Mouse (Mus musculus): ENCODE data around the gene Rhobtb1.

DNA sequence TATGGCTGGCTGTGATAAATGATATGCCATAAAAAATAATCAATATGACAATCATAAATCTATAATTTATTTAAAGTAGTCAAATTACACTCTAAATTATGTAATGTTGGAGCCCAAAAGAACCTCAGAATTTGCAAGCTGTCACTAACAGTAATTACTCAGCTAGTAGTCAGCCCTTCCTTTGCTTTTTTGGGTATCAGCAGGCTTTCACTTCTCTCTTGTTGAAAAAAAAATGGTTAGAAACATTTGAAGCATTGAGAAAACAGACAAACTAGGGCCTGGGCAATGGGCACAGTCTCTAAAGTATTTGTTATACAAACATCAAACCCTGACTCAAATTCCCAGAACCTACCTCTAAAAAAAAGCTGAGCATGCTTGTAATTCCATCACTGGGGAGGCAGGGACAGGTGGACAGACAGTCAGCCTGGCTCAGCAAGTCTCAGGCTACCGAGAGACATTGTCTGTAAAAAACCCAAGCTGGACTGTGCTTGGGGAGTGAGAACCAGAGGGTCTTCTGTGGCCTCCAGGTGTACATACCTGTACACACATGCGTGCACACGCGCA, 66.0 kb downstream of the Rhobtb1 start:
- TF ChIP-seq CTCF (conservative IDR thresholded peaks at IDR 0.05; ENCODE audit: low read length) (no peak), NANOG (IDR thresholded peaks at IDR 0.05; ENCODE audit: borderline replicate concordance, low read length) (no peak)
